Mouse (Mus musculus) mesoderm, embryonic 11.5 days (tissue): ENCODE data around the gene Ccno.
"Not testable (repeated sequence)": the region's sequence is repeated elsewhere in the genome, so short reads cannot be mapped to it uniquely, and the experiment has no call there.

Source experiments
- DNase-seq: peaks from one replicate; pipeline ENCODE4 v3.0.0-alpha.2; 2012; ENCODE audit warnings: low read depth, low spot score

Gene Ccno

GRCm38 (mm10) chr13:113000576-113001318 lies 13.1 kb downstream of the Ccno start:
- DNase-seq: no peak

- DNase-seq: no peak
Measured at GRCm38 (mm10) chr13:113012683-113013082, 25.1 kb downstream of the Ccno start.

GRCm38 (mm10) chr13:113013174-113013953 lies 25.8 kb downstream of the Ccno start:
- not testable (repeated sequence) for DNase-seq

- DNase-seq: no peak
Measured at GRCm38 (mm10) chr13:113021521-113021920, 33.9 kb downstream of the Ccno start.

GRCm38 (mm10) chr13:113022467-113022866 lies 34.9 kb downstream of the Ccno start:
- DNase-seq: no peak

- no peak for DNase-seq
Measured at GRCm38 (mm10) chr13:113023274-113024143, 35.9 kb downstream of the Ccno start.

GRCm38 (mm10) chr13:113031351-113031750 lies 43.7 kb downstream of the Ccno start:
- no peak for DNase-seq

- DNase-seq: peak; percentile 70
Measured at GRCm38 (mm10) chr13:113031792-113032571, 44.4 kb downstream of the Ccno start.

GRCm38 (mm10) chr13:113032831-113033230 lies 45.2 kb downstream of the Ccno start:
- DNase-seq: no peak

GRCm38 (mm10) chr13:113034271-113034886 lies 46.8 kb downstream of the Ccno start:
- DNase-seq: peak; percentile 25

GRCm38 (mm10) chr13:113034950-113035421 lies 47.4 kb downstream of the Ccno start, which contains the start of gene Cdc20b:
Cdc20b (plus strand) TSS chr13:113035111.
- DNase-seq: peak; percentile 44

GRCm38 (mm10) chr13:113035852-113036251 lies 48.2 kb downstream of the Ccno start:
- DNase-seq: peak; percentile 93
